Mouse (Mus musculus) lung, adult 2 months (tissue): Measurements from ENCODE around the gene Oas2.

Experiments
- CTCF ChIP-seq: fragments of 200-500 bp; IDR thresholded peaks from 2 replicates; pipeline ENCODE4 v1.5.1; 2011; ENCODE audit warnings: mild to moderate bottlenecking, low read length, control low read depth; ENCODE audit not compliant: insufficient read depth
- POLR2A ChIP-seq: fragments of 200-500 bp; IDR thresholded peaks from 2 replicates; pipeline ENCODE4 v1.6.1; 2011; ENCODE audit warnings: low read depth, mild to moderate bottlenecking, control low read depth, low read length, borderline replicate concordance; ENCODE audit errors: extremely low read depth

- TF ChIP-seq CTCF (no peak), POLR2A (no peak)
These were observed 50.8 kb downstream of the Oas2 start for GRCm38 (mm10) chr5:120698801-120699391.
